Mouse (Mus musculus): ENCODE measurements around the gene Idua. TPM values are rescaled to one million over a fixed set of nuclear protein-coding genes. Genes with fewer than 3 reads are reported as not detected.

Gene Idua
- total and polyA plus RNA-seq, 3 experiments = 1.5 to 9.5 TPM; not detected in 1

- TF ChIP-seq SIN3A (IDR thresholded peaks at IDR 0.05; ENCODE audit: low read length) = 0 out of 2 replicates have a peak, but pooled peaks have one; percentile 26
- 0 out of 2 replicates have a peak, but pooled peaks have one; percentile 17 for TF ChIP-seq TBP (IDR thresholded peaks at IDR 0.05; ENCODE audit: low read depth, low read length)
- no peak for TF ChIP-seq E2F4 (IDR thresholded peaks at IDR 0.05; ENCODE audit: borderline replicate concordance, low read depth, low read length)
- no peak for TF ChIP-seq ETS1 (IDR thresholded peaks at IDR 0.05; ENCODE audit: low read depth, low read length)
- TF ChIP-seq CTCF (IDR thresholded peaks at IDR 0.05 in 2 of 3, conservative IDR thresholded peaks at IDR 0.05 in 1 of 3; ENCODE audit: control insufficient read depth in 1 of 3, insufficient read depth in 1 of 3, low read depth in 2 of 3, low read length in 3 of 3, poor library complexity in 1 of 3, severe bottlenecking in 1 of 3) = peak; percentile 86 to 95 (median 94)
- TF ChIP-seq POLR2A (IDR thresholded peaks at IDR 0.05; ENCODE audit: control insufficient read depth in 1 of 2, insufficient read depth in 1 of 2, low read depth in 1 of 2, low read length in 2 of 2, poor library complexity in 1 of 2) = no peak
- no peak for TF ChIP-seq RCOR1 (IDR thresholded peaks at IDR 0.05; ENCODE audit: low read depth, low read length)
- TF ChIP-seq MYC (IDR thresholded peaks at IDR 0.05; ENCODE audit: low read depth, low read length) = no peak
- no peak for TF ChIP-seq UBTF (IDR thresholded peaks at IDR 0.05; ENCODE audit: borderline replicate concordance, insufficient read depth, low read depth, low read length)
- peak; percentile 87 for TF ChIP-seq SMC3 (IDR thresholded peaks at IDR 0.05; ENCODE audit: low read depth, low read length)
- no peak for TF ChIP-seq POLR2AphosphoS2 (IDR thresholded peaks at IDR 0.05; ENCODE audit: low read length)
- TF ChIP-seq JUND (IDR thresholded peaks at IDR 0.05; ENCODE audit: low read depth, low read length) = no peak
- TF ChIP-seq EP300 (IDR thresholded peaks at IDR 0.05; ENCODE audit: low read depth in 1 of 2, low read length in 2 of 2) = no peak
Observed at GRCm38 (mm10) chr5:108726557-108727248, 66.6 kb downstream of the Idua start (continued).

GRCm38 (mm10) chr5:108727425-108727824, 67.3 kb downstream of the Idua start:
- H3K36me3 ChIP-seq (ENCODE audit: control insufficient read depth in 1 of 2, insufficient read depth in 2 of 2, low read length in 2 of 2) = no peaks in the 10 kb centered on the region
- H3K27ac ChIP-seq (ENCODE audit: control insufficient read depth, low read depth, low read length) = no peak overlapping the region
- H3K4me3 ChIP-seq (ENCODE audit: control insufficient read depth in 1 of 2, insufficient read depth in 1 of 2, low read depth in 2 of 2, low read length in 2 of 2) = no peak overlapping the region
- no peaks in the 10 kb centered on the region for H3K79me2 ChIP-seq (ENCODE audit: control insufficient read depth, insufficient read depth, low read length, poor library complexity)
- TF ChIP-seq ZMIZ1 (IDR thresholded peaks at IDR 0.05; ENCODE audit: low read depth, low read length) (no peak), E2F4 (IDR thresholded peaks at IDR 0.05; ENCODE audit: borderline replicate concordance, low read depth, low read length) (no peak), BHLHE40 (IDR thresholded peaks at IDR 0.05; ENCODE audit: borderline replicate concordance, low read depth, low read length) (no peak), MYC (IDR thresholded peaks at IDR 0.05; ENCODE audit: low read depth, low read length) (no peak), GABPA (IDR thresholded peaks at IDR 0.05; ENCODE audit: low read depth, low read length) (no peak)
- H3K27me3 ChIP-seq (ENCODE audit: control insufficient read depth in 1 of 2, insufficient read depth in 2 of 2, low read length in 2 of 2) = peaks cover 0 to 3% of the 10 kb centered on the region in 2 experiments; a peak in 1 of 4 replicates
- H3K9ac ChIP-seq (ENCODE audit: control insufficient read depth, low read depth, low read length, poor library complexity, severe bottlenecking) = no peak overlapping the region
- H3K4me1 ChIP-seq (ENCODE audit: control insufficient read depth in 1 of 2, insufficient read depth in 2 of 2, low read length in 2 of 2) = no peaks in the 10 kb centered on the region
- H3K9me3 ChIP-seq (replicated peaks; ENCODE audit: insufficient read depth, low read length) = no peaks in the 10 kb centered on the region
- no peak for DNase-seq (ENCODE audit: low read depth, low spot score)

Other genes starting within 250 kb of the Idua start
- gene Atp5k, start 225.9 kb upstream of the Idua start, total RNA-seq (2012; rRNA removed) = 793 and 801 TPM in 2 replicates
- 100 to 1,000 TPM in 1 of 2 experiments, not detected in 1; 329 TPM for gene Atp5k, start 225.9 kb upstream of the Idua start, polyA plus RNA-seq (2012; ENCODE audit: insufficient read depth in 1 of 2, insufficient read length in 2 of 2, low read depth in 1 of 2, low replicate concordance in 2 of 2, missing spikeins in 1 of 2)
- not detected in 2 replicates for gene Mfsd7a, start 211.4 kb upstream of the Idua start, total RNA-seq (2012; rRNA removed)
- not detected for gene Mfsd7a, start 211.4 kb upstream of the Idua start, polyA plus RNA-seq (2012; ENCODE audit: insufficient read depth in 1 of 2, insufficient read length in 2 of 2, low read depth in 1 of 2, low replicate concordance in 2 of 2, missing spikeins in 1 of 2)
- gene Pcgf3, start 199.1 kb upstream of the Idua start, total RNA-seq (2012; rRNA removed) = 7.3 and 7.4 TPM in 2 replicates
- 10 to 100 TPM in 1 of 2 experiments, not detected in 1; 26.4 TPM for gene Pcgf3, start 199.1 kb upstream of the Idua start, polyA plus RNA-seq (2012; ENCODE audit: insufficient read depth in 1 of 2, insufficient read length in 2 of 2, low read depth in 1 of 2, low replicate concordance in 2 of 2, missing spikeins in 1 of 2)
- gene Cplx1, start 110.3 kb upstream of the Idua start, total RNA-seq (2012; rRNA removed) = not detected in 2 replicates
- not detected for gene Cplx1, start 110.3 kb upstream of the Idua start, polyA plus RNA-seq (2012; ENCODE audit: insufficient read depth in 1 of 2, insufficient read length in 2 of 2, low read depth in 1 of 2, low replicate concordance in 2 of 2, missing spikeins in 1 of 2)
- gene Gak, start 30.6 kb upstream of the Idua start, total RNA-seq (2012; rRNA removed) = 48.5 and 54.9 TPM in 2 replicates
- gene Gak, start 30.6 kb upstream of the Idua start, polyA plus RNA-seq (2012; ENCODE audit: insufficient read depth in 1 of 2, insufficient read length in 2 of 2, low read depth in 1 of 2, low replicate concordance in 2 of 2, missing spikeins in 1 of 2) = 10 to 100 TPM in 1 of 2 experiments, not detected in 1; 76.4 TPM
- gene Tmem175, start 30.6 kb upstream of the Idua start, total RNA-seq (2012; rRNA removed) = 19.3 and 22.1 TPM in 2 replicates
- 10 to 100 TPM in 1 of 2 experiments, not detected in 1; 39.2 TPM for gene Tmem175, start 30.6 kb upstream of the Idua start, polyA plus RNA-seq (2012; ENCODE audit: insufficient read depth in 1 of 2, insufficient read length in 2 of 2, low read depth in 1 of 2, low replicate concordance in 2 of 2, missing spikeins in 1 of 2)
- 10.5 and 11.3 TPM in 2 replicates for gene Dgkq, start 9.3 kb downstream of the Idua start, total RNA-seq (2012; rRNA removed)
- gene Dgkq, start 9.3 kb downstream of the Idua start, polyA plus RNA-seq (2012; ENCODE audit: insufficient read depth in 1 of 2, insufficient read length in 2 of 2, low read depth in 1 of 2, low replicate concordance in 2 of 2, missing spikeins in 1 of 2) = 10 to 100 TPM in 1 of 2 experiments, not detected in 1; 11.3 TPM
- 31.2 and 33.9 TPM in 2 replicates for gene Slc26a1, start 15.2 kb downstream of the Idua start, total RNA-seq (2012; rRNA removed)
- gene Slc26a1, start 15.2 kb downstream of the Idua start, polyA plus RNA-seq (2012; ENCODE audit: insufficient read depth in 1 of 2, insufficient read length in 2 of 2, low read depth in 1 of 2, low replicate concordance in 2 of 2, missing spikeins in 1 of 2) = 10 to 100 TPM in 1 of 2 experiments, not detected in 1; 29.6 TPM
- 13.1 and 16.0 TPM in 2 replicates for gene Fgfrl1, start 32.1 kb downstream of the Idua start, total RNA-seq (2012; rRNA removed)
- gene Fgfrl1, start 32.1 kb downstream of the Idua start, polyA plus RNA-seq (2012; ENCODE audit: insufficient read depth in 1 of 2, insufficient read length in 2 of 2, low read depth in 1 of 2, low replicate concordance in 2 of 2, missing spikeins in 1 of 2) = 10 to 100 TPM in 1 of 2 experiments, not detected in 1; 27.3 TPM
- 0.58 TPM in 1 of 2 replicates, not detected in the other for gene Rnf212, start 114.7 kb downstream of the Idua start, total RNA-seq (2012; rRNA removed)
- under 1 TPM in 1 of 2 experiments, not detected in 1; 0.46 TPM for gene Rnf212, start 114.7 kb downstream of the Idua start, polyA plus RNA-seq (2012; ENCODE audit: insufficient read depth in 1 of 2, insufficient read length in 2 of 2, low read depth in 1 of 2, low replicate concordance in 2 of 2, missing spikeins in 1 of 2)
- gene Tmed11, start 135.0 kb downstream of the Idua start, total RNA-seq (2012; rRNA removed) = not detected in 2 replicates
- gene Tmed11, start 135.0 kb downstream of the Idua start, polyA plus RNA-seq (2012; ENCODE audit: insufficient read depth in 1 of 2, insufficient read length in 2 of 2, low read depth in 1 of 2, low replicate concordance in 2 of 2, missing spikeins in 1 of 2) = not detected
- not detected in 2 replicates for gene Vmn2r8, start 148.5 kb downstream of the Idua start, total RNA-seq (2012; rRNA removed)
- not detected for gene Vmn2r8, start 148.5 kb downstream of the Idua start, polyA plus RNA-seq (2012; ENCODE audit: insufficient read depth in 1 of 2, insufficient read length in 2 of 2, low read depth in 1 of 2, low replicate concordance in 2 of 2, missing spikeins in 1 of 2)
- gene Vmn2r9, start 192.3 kb downstream of the Idua start, total RNA-seq (2012; rRNA removed) = not detected in 2 replicates
- gene Vmn2r9, start 192.3 kb downstream of the Idua start, polyA plus RNA-seq (2012; ENCODE audit: insufficient read depth in 1 of 2, insufficient read length in 2 of 2, low read depth in 1 of 2, low replicate concordance in 2 of 2, missing spikeins in 1 of 2) = not detected

Measured in MEL (cell line).